Mouse (Mus musculus): ENCODE measurements around the gene Tmem25. TPM values are rescaled to one million over a fixed set of nuclear protein-coding genes. Genes with fewer than 3 reads are reported as not detected.

Tmem25 gene
- polyA plus RNA-seq, 1 experiment: 6.9 TPM

- H3K27me3 ChIP-seq (ENCODE audit: control insufficient read depth, insufficient read depth, low read length): no peaks in the 10 kb centered on the region
- TF ChIP-seq CTCF (IDR thresholded peaks at IDR 0.05; ENCODE audit: extremely low read depth, insufficient read length, insufficient replicate concordance, low read depth, low read length) (no peak), POLR2A (IDR thresholded peaks at IDR 0.05; ENCODE audit: low read depth, low read length) (no peak)
- H3K4me1 ChIP-seq (ENCODE audit: control insufficient read depth, insufficient read depth, insufficient read length, low read length): peaks cover 12% of the 10 kb centered on the region; the same call in 1 of the 2 replicates
- no peak overlapping the region for H3K4me3 ChIP-seq (ENCODE audit: low read depth, low read length)
- H3K27ac ChIP-seq (ENCODE audit: insufficient read depth, low read depth, low read length): no peak overlapping the region
- WGBS: 89% methylated on average over 5 of the region's 5 CpGs
- peaks cover 51% of the 10 kb centered on the region for H3K36me3 ChIP-seq (ENCODE audit: control insufficient read depth, insufficient read depth, low read length)
Observed at GRCm38 (mm10) chr9:44805536-44805935, 6.4 kb upstream of the Tmem25 start.

- Histone ChIP-seq H3K4me1 (ENCODE audit: control insufficient read depth, insufficient read depth, insufficient read length, low read length) (peaks cover 17% of the 10 kb centered on the region; the same call in 1 of the 2 replicates), H3K36me3 (ENCODE audit: control insufficient read depth, insufficient read depth, low read length) (peaks cover 43% of the 10 kb centered on the region), H3K4me3 (ENCODE audit: low read depth, low read length) (no peak overlapping the region), H3K27me3 (ENCODE audit: control insufficient read depth, insufficient read depth, low read length) (no peaks in the 10 kb centered on the region), H3K27ac (ENCODE audit: insufficient read depth, low read depth, low read length) (no peak overlapping the region)
- TF ChIP-seq POLR2A (IDR thresholded peaks at IDR 0.05; ENCODE audit: low read depth, low read length): no peak
- no peak for TF ChIP-seq CTCF (IDR thresholded peaks at IDR 0.05; ENCODE audit: extremely low read depth, insufficient read length, insufficient replicate concordance, low read depth, low read length)
- WGBS: 94% methylated on average over 10 of the region's 10 CpGs
Observed at GRCm38 (mm10) chr9:44804678-44805077, 5.6 kb upstream of the Tmem25 start.

- Histone ChIP-seq H3K27ac (ENCODE audit: insufficient read depth, low read depth, low read length) (no peak within 1 kb of the TSS), H3K4me1 (ENCODE audit: control insufficient read depth, insufficient read depth, insufficient read length, low read length) (peaks cover 22% of the 10 kb centered on the region; the same call in 1 of the 2 replicates), H3K4me3 (ENCODE audit: low read depth, low read length) (no peak within 1 kb of the TSS), H3K36me3 (ENCODE audit: control insufficient read depth, insufficient read depth, low read length) (peaks cover 26% of the 10 kb centered on the region), H3K27me3 (ENCODE audit: control insufficient read depth, insufficient read depth, low read length) (no peaks in the 10 kb centered on the region)
- no peak for TF ChIP-seq CTCF (IDR thresholded peaks at IDR 0.05; ENCODE audit: extremely low read depth, insufficient read length, insufficient replicate concordance, low read depth, low read length)
- TF ChIP-seq POLR2A (IDR thresholded peaks at IDR 0.05; ENCODE audit: low read depth, low read length): no peak
- 51% methylated on average over 4 of the region's 4 CpGs for WGBS
Observed at GRCm38 (mm10) chr9:44802808-44803450, 3.8 kb upstream of the Tmem25 start, which contains the start of gene Ttc36. TSS of gene Ttc36 (minus strand) at chr9:44803072.

GRCm38 (mm10) chr9:44801669-44802068 lies 2.6 kb upstream of the Tmem25 start:
- Histone ChIP-seq H3K27ac (ENCODE audit: insufficient read depth, low read depth, low read length) (no peak overlapping the region), H3K4me3 (ENCODE audit: low read depth, low read length) (no peak overlapping the region)

GRCm38 (mm10) chr9:44799958-44800324 lies 834 bp upstream of the Tmem25 start:
- Histone ChIP-seq H3K36me3 (ENCODE audit: control insufficient read depth, insufficient read depth, low read length) (peaks cover 4% of the 10 kb centered on the region), H3K4me1 (ENCODE audit: control insufficient read depth, insufficient read depth, insufficient read length, low read length) (peaks cover 22% of the 10 kb centered on the region; the same call in 1 of the 2 replicates), H3K27ac (ENCODE audit: insufficient read depth, low read depth, low read length) (peak overlapping the region; percentile 74), H3K4me3 (ENCODE audit: low read depth, low read length) (peak overlapping the region; percentile 67; the same call in 1 of the 2 replicates), H3K27me3 (ENCODE audit: control insufficient read depth, insufficient read depth, low read length) (no peaks in the 10 kb centered on the region)
- TF ChIP-seq POLR2A (IDR thresholded peaks at IDR 0.05; ENCODE audit: low read depth, low read length): no peak
- TF ChIP-seq CTCF (IDR thresholded peaks at IDR 0.05; ENCODE audit: extremely low read depth, insufficient read length, insufficient replicate concordance, low read depth, low read length): no peak
- 19% methylated on average over 9 of the region's 9 CpGs for WGBS

More at GRCm38 (mm10) chr9:44801669-44802068, 2.6 kb upstream of the Tmem25 start:
- Histone ChIP-seq H3K27me3 (ENCODE audit: control insufficient read depth, insufficient read depth, low read length) (no peaks in the 10 kb centered on the region), H3K4me1 (ENCODE audit: control insufficient read depth, insufficient read depth, insufficient read length, low read length) (peaks cover 22% of the 10 kb centered on the region; the same call in 1 of the 2 replicates), H3K36me3 (ENCODE audit: control insufficient read depth, insufficient read depth, low read length) (peaks cover 14% of the 10 kb centered on the region)
- WGBS: 62% methylated on average over 6 of the region's 6 CpGs
- TF ChIP-seq POLR2A (IDR thresholded peaks at IDR 0.05; ENCODE audit: low read depth, low read length) (no peak), CTCF (IDR thresholded peaks at IDR 0.05; ENCODE audit: extremely low read depth, insufficient read length, insufficient replicate concordance, low read depth, low read length) (no peak)

GRCm38 (mm10) chr9:44798298-44798697 lies 809 bp downstream of the Tmem25 start:
- 47% methylated on average over 7 of the region's 7 CpGs for WGBS
- peak overlapping the region; percentile 67 for H3K4me3 ChIP-seq (ENCODE audit: low read depth, low read length)
- no peak overlapping the region for H3K27ac ChIP-seq (ENCODE audit: insufficient read depth, low read depth, low read length)

GRCm38 (mm10) chr9:44792842-44793241 lies 6.3 kb downstream of the Tmem25 start:
- Histone ChIP-seq H3K4me1 (ENCODE audit: control insufficient read depth, insufficient read depth, insufficient read length, low read length) (no peaks in the 10 kb centered on the region), H3K36me3 (ENCODE audit: control insufficient read depth, insufficient read depth, low read length) (peaks cover 28% of the 10 kb centered on the region), H3K4me3 (ENCODE audit: low read depth, low read length) (no peak overlapping the region), H3K27me3 (ENCODE audit: control insufficient read depth, insufficient read depth, low read length) (no peaks in the 10 kb centered on the region), H3K27ac (ENCODE audit: insufficient read depth, low read depth, low read length) (no peak overlapping the region)
- 86% methylated on average over 9 of the region's 9 CpGs for WGBS
- TF ChIP-seq CTCF (IDR thresholded peaks at IDR 0.05; ENCODE audit: extremely low read depth, insufficient read length, insufficient replicate concordance, low read depth, low read length): no peak

More at GRCm38 (mm10) chr9:44798298-44798697, 809 bp downstream of the Tmem25 start:
- peaks cover 20% of the 10 kb centered on the region; the same call in 1 of the 2 replicates for H3K4me1 ChIP-seq (ENCODE audit: control insufficient read depth, insufficient read depth, insufficient read length, low read length)
- H3K36me3 ChIP-seq (ENCODE audit: control insufficient read depth, insufficient read depth, low read length): 0 out of 2 replicates have a peak, but pooled peaks cover 1% of the 10 kb centered on the region
- no peaks in the 10 kb centered on the region for H3K27me3 ChIP-seq (ENCODE audit: control insufficient read depth, insufficient read depth, low read length)
- TF ChIP-seq CTCF (IDR thresholded peaks at IDR 0.05; ENCODE audit: extremely low read depth, insufficient read length, insufficient replicate concordance, low read depth, low read length): no peak
- no peak for TF ChIP-seq POLR2A (IDR thresholded peaks at IDR 0.05; ENCODE audit: low read depth, low read length)
